Mouse (Mus musculus): ENCODE measurements around the gene Ndufs6. TPM values are rescaled to one million over a fixed set of nuclear protein-coding genes. Genes with fewer than 3 reads are reported as not detected.

The Ndufs6 gene
- 100 to 1,000 TPM; 257 to 408 TPM for total RNA-seq (2021)
- long read RNA-seq, experiment 1, transcript Ndufs6-201 (4 exons, 568 nt) = major isoform, 41 of 47 reads
- long read RNA-seq, experiment 1, transcript Ndufs6-202 (4 exons, 534 nt) = minor isoform, 6 of 47 reads
- long read RNA-seq, experiment 1, partial matches to known transcripts = 0 of 47 reads
- long read RNA-seq, experiment 1, other reads (novel, unspliced or antisense) = 0 of 47 reads
- long read RNA-seq, experiment 2, transcript Ndufs6-201 (4 exons, 568 nt) = major isoform, 87 of 101 reads
- long read RNA-seq, experiment 2, transcript Ndufs6-202 (4 exons, 534 nt) = minor isoform, 10 of 101 reads
- long read RNA-seq, experiment 2, partial matches to known transcripts = 3 of 101 reads
- long read RNA-seq, experiment 2, other reads (novel, unspliced or antisense) = 1 of 101 reads

DNA sequence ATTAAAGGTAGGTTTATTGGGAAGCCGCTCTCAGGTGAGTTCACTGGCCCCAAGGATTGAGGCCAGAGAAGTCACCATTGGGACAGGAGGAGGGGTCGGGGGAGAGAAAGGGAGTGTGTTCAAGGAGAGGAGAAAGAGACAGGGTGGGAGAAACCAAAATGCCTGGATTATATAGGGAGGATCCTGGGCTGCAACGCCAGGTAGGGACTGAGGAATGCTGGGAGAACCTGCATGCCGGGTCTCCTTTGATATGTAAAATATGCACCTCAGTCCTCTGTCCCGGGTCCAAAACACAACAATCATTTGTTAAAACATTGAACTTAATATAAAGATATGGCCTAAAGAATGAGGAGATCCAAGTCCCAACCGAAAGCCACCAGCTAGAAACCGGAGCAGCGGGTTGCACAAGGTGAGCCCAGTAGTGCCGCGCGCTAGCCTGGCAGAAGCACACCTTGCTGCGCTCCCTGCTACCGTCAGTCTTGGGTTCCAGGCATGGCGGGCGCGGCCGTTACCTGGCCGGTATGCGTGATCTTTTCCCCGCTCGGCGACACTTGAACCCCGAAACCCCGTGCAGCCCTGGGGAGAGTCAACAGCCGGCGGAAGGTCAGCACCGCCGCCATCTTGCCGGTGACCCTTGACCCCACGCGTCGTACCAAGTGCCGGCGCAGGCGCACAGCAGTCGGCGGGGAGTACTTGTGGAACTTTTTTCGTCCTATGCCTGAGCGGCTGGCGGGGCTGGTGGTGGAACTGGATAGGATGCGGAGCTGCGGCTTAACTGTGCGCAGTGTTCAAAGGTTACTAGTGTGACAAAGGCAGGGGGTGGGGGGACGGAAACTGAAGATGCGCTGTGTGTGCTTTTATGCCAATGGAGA is at the start of gene Ndufs6, which contains the start of gene Mrpl36:
Gene Ndufs6 (minus strand): TSS at position 716 of the 872 bp plus-strand sequence.
Gene Mrpl36 (plus strand): TSS at position 687 of the 872 bp plus-strand sequence.
- DNase-seq (ENCODE audit: low spot score in 2 of 2) = peak; percentile 93 to 94

DNA sequence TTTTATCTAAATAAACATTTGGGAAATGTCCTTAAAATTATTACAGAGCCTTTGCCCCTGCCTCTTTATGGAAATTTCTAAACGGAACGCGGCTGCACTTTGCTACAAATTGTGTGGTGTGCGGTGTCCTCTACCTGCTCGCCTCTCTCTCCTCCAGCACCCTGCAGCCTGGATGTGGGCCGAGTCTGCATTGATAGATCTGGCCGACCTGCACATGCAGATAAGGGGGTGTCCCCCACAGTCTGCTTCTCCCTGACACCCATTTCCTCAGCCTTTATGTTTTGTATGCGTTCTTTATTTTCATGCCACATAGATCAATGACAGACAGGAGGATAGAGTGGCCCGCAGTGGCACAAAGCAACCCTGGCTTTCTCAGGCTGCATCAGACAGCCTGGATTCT is 49.3 kb upstream of the Ndufs6 start:
- no peak for DNase-seq (ENCODE audit: low spot score in 2 of 2)

DNA sequence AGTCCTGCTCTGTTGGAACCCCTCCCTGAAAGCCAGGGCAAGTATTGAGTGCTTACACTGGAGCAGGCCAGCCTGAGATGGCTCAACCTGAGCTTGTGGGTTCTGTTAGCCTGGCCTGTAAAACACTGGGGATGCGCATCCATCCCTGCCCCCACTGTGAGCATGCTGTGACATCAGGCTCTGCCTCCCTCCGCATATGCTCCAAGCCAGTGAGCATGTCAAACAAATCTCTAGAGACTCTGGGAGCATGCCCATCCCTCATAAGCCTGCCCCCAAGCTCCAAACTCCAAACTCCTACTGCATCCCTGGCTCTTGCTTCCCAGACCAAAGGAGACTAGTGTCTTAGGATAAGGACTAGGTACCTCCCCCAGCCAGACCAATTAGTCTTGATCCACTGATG is 46.3 kb upstream of the Ndufs6 start:
- no peak for DNase-seq (ENCODE audit: low spot score in 2 of 2)

DNA sequence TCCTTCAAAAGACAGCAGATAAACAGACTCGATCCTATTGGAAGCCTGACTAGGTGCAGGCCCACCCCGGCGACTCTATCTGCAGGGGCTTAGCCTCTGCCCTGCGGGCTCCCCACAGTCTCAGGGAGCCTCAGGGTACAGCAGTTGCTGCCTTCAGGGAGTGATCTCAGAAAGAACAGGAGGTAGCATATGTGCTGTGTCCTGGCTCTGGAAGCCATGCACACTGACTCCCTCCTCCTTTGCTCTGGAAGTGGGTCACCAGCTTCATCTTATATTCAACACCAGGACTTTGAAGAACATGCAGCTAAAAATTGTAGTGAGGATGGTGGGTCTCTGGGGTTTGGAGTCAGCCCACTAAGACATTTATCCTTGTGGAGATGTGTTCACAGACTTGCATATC is 45.0 kb upstream of the Ndufs6 start:
- DNase-seq (ENCODE audit: low spot score in 2 of 2) = no peak

DNA sequence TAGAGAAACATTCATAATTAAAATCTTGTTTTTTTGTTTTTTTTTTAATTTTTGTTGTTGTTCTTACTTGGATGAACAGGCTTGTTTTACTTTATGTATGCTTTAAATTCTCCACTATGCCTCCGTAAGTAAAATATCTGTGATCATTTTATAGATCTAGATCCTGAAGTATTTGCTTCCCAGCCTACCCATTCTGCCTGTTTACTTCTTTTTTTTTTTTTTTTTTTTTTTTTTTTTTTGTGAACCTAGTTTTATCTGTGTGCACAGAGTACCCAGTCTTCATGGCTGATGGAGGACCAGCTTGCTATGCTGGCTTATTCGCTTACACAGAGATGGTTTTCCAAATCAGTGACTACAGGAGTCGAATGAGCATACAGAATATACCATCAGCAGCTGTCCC is 28.8 kb upstream of the Ndufs6 start:
- DNase-seq (ENCODE audit: low spot score in 2 of 2) = no peak

DNA sequence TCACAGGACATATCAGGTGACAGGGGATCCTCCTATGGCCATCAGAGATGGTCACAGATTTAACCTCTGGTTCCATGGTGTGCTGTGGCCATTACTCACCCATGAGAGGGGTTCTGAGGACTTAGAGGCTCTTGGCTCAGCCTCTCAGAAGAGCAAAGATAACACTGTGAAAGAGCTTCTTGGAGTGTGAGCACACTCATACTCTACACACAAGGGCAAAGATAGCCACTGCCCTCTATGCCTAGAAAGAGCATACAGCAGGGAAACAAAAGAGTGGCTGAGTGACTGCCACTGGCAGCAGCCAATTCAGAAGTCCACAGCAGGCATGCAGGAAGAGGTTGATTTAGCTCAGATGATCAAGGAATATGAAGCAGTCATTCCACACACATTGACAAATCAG is 24.1 kb upstream of the Ndufs6 start:
- no peak for DNase-seq (ENCODE audit: low spot score in 2 of 2)

DNA sequence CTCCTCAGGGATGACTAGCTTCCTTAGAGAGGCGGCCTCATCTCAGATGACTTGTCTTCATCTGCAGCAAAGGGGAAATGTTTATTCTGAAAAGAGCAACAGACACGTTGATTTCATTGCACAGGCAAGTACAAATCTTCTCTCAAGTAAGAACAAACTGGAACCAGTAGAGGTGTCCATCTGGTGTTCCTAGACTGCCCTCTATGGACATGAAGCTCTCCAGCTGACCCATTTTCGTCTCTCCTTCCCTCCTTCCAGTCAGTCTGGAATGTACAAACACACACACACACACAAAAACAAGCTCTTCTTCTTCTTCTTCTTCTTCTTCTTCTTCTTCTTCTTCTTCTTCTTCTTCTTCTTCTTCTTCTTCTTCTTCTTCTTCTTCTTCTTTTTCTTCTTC is 23.6 kb upstream of the Ndufs6 start:
- DNase-seq (ENCODE audit: low spot score in 2 of 2) = no peak

DNA sequence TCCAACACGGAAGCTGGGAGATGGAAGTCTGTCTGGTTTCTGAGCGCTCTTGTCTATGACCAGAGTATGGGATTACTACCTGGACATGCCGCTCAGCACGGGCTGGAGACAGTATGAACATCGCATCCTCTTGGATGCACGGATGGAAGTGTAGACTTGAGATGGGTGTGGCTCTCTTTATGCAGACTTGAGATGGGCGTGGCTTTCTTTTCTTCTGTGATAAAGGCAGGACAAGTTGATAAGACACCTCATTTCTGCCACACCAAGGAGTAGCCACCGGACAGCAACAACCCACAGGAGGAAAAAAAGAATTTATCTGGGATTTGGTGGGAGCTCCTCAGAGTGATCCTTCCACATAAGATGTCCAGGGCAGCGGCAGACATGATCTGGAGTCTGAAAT is 22.4 kb upstream of the Ndufs6 start:
- DNase-seq (ENCODE audit: low spot score in 2 of 2) = no peak

DNA sequence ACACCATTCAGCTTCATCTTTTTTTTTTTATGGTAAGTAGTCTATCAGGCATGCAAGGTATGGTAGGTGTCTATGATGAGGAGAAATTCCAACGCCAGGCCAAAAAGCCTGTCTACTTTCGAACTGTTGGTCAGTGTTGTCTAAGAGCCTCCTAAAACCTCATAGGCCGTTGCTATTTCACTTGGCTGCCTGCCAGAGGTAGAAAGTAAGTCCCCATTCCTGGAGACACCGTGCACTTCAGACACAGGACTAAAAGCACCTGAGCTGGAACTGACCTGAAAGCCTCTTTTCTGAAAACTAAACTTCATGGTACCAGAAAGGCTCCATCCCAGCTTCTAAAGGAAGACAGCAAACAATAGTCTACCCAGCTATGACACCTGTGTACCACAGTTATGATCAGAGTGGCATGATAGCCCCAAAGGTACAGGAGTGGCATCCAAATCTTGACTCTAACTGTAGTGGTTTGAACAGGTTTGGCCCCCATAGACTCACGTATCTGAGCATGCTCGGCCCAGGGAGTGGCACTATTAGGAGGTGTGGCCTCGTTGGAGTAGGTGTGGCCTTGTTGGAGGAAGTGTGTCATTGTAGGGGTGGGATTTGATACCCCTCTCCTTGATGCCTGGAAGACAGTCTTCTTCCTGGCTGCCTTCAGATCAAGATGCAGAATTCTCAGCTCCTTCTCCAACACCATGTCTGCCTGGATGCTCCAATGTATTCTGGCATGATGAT is 19.7 kb upstream of the Ndufs6 start:
- no peak for DNase-seq (ENCODE audit: low spot score in 2 of 2)

DNA sequence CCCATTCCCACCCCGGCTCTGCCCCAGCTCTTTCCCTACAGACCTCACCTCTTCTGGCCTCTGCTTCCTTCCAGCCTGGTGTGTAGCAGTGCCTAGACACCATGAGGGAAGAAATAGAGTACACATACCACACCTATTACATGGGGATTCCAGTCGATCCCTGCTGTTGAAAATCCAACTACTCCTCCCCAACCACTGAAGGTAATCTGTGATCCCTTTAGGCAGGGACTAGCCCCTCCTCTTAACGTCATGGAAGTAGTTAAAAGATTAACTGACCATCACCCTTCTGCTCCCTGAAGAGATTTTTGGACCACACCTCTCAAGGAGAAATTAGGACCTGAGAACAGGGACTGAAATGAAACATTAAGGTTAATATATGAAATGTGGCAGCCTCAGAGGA is 18.8 kb upstream of the Ndufs6 start:
- DNase-seq (ENCODE audit: low spot score in 2 of 2) = no peak

DNA sequence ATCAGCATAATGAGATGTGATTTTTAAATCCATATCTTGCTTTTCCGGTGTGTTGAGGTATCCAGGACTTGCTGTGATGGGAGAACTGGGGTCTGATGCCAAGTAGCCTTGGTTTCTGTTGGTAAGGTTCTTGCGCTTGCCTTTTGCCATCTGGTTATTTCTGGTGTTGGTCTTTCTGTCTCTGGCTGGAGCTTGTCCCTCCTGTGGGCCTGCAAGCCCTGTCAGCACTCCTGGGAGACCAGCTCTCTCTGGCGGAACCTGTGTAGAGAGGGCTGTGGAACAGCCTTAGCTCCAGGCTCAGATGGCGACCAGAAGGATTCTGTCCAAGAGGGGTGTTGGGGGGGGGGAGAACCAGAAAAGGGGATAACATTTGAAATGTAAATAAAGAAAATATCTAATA is 18.4 kb upstream of the Ndufs6 start:
- DNase-seq (ENCODE audit: low spot score in 2 of 2) = no peak

DNA sequence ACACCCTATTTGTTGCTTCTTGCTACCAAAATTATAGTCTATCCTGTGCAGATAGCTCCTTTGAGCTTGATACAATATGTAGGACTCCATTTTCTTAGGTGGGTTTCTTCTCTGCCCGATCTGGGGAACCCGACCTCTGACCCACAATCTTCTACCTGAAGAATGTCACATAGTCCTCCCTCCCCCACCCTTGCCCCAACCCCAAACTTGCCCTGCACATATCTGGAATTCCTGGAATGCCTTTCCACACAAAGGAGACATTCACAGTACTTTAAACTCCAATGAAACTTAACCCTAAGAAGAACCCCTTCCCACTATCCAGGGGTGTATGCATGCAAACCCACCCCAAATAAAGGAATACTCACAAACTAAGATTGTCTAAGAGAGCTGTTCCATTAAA is 17.8 kb upstream of the Ndufs6 start:
- DNase-seq (ENCODE audit: low spot score in 2 of 2) = no peak

DNA sequence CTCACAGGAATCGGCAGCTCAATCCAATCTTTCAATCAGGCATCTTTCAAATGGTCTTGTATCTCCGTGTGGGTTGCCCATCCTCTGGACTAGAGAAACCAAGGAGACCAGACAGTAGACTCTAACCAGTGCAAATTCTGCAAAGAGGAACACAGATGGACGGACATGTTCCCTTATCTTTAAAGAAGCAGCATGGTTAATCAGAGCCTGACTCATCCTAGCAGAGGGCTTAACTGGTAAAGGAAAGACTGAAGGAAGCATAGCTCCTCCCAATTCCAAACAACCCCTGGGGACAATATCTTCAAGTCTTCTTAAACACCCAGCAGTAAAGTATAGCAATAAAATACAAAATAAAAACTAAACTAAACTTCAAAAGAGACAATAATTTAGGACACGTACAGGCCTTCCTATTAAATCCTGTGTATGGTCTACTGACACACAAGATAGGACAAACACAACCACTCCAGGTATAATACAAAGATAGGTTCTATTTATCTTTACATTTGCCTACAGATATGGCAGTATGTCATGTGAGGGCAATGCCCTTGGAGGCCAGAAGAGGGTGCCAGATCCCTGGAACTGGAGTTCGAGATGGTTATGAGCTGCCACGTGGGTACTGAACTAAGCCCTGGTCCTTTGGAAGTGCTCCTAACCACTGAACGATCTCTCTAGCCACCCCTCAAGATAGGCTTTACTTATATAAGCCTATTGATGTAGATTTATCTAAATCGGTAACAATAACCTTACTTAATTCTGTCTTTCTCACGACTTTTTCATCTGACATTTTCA is 17.0 kb upstream of the Ndufs6 start:
- no peak for DNase-seq (ENCODE audit: low spot score in 2 of 2)

DNA sequence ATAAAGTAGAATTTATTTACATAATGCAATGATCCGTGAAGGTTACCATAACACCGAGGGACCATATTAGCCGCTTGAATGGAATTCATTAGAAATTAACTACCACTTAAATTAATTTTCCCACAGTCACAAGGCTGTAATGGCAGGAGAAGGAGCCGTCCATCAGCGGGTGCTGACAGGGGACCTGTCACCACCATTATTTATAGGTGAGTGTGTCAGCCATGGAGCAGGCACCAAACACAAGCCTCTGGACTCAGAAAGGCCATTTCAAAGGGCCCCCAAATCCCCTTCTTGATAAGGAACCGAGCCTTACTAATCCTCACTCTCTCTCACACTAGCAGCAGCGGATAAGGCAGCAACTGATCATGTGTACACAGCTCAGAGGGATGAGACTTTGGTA is 8.4 kb upstream of the Ndufs6 start:
- DNase-seq (ENCODE audit: low spot score in 2 of 2) = no peak

DNA sequence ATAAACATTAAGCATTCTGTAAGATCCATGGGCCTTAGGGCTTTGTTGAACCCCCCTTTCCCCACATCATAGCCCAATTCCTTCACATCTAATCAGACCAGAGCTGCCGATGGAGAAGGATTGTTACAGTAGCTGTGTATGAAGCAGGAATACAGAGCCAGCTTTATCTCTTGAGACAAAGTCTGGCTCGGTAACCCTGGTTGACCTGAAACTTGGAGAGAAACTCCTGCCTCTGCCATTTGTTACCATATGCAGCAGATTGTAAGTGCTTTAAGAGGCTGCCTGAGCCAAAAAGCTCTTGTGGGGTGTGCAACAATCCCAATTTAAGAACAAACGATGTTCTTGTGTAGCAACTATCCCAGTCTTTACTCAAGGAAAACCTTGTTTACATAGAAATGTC is 3.4 kb upstream of the Ndufs6 start:
- no peak for DNase-seq (ENCODE audit: low spot score in 2 of 2)

DNA sequence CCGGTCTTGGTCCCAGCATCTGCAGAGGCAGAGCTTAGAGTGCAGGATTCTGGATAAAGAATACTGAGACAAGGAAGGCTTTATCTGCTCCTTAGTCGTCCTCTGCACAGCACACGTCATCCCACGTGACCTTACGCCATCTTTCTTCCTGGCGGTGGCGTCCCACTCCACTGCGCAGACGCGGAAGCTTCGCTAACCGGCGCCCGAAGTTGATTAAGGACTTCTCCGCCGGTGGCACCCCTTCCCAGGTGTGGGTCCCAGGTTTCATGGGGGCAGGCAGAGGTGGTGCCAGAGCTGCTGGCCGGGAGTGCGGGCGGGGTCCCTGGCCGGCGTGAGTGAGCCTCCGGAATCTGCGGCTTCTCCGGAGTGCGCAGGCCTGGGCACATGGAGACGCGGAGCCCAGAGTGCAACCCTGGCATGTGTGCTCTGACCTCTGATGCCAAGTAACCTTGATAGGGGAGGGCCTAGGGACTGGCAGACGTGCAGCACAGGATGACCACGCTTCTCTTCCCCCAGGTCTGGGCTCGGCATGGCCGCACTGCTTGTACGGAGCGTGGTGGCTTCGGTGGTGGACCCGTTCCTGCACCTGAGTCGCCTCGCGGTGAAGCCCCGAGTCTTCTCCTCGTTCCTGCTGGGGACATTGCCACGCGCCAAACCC is 2.6 kb upstream of the Ndufs6 start:
- DNase-seq (ENCODE audit: low spot score in 2 of 2) = peak; percentile 87 to 90

DNA sequence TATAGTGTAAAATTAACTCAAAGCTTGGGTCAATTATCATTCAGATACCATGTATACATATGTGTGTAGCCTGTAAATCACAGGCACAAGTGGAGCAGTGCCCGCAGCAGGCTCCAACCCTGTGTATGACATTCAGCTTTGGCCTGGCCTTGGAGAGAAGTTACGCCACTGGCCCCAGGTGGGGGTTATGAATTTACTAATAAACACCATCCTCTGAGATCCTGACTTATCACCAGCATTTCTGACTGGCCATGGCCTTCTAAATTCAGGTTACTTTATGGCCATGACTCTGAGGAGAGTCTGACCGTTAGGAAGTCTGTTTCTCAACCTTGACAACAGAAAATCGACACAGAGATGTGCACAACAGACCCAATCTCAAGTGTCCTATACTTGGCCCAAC is 4.9 kb downstream of the Ndufs6 start:
- DNase-seq (ENCODE audit: low spot score in 2 of 2) = no peak

DNA sequence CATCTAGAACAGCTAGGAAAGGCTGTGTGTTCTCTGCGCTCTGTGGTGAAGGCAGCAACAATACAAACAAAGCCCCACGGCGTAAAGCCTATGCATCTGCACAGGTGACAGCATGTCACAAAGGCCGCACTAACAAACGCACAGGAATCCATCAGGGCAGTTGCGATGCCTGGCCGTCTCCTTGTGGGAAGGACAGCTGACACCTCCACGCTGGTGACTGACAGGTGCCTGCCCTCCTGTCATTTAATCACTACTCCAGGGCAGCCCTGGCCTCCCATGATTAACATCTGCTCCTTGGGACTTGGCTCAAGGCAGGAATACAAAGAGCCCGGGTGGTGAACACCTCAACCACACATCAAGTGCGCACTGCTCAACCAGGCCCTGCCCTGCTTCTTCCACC is 5.7 kb downstream of the Ndufs6 start:
- no peak for DNase-seq (ENCODE audit: low spot score in 2 of 2)

DNA sequence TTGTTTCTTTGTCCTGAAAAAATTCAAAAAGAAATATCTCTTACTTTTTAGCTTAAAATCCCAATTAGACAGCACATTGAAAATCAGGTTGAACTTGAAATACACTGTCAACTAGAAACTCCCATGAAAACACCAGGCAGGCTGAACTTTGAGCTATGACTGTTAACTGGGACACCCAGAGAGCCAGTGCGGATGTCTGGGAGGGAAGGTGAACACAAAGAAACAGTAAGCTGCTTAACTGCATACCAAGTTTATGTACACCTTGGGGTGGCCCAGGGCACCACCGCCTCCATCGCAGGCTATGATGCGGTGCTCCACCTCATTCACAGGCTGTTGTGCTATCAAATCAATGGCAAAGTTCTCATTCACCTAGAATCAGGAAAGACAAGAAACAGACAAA is 8.3 kb downstream of the Ndufs6 start:
- no peak for DNase-seq (ENCODE audit: low spot score in 2 of 2)

All from adrenal gland, adult 18-20 months (tissue).